Mouse (Mus musculus) CH12.LX (cell line): ENCODE measurements at regions not wholly inside any gene's neighbourhood (a gene's known extent, or its start where the extent isn't known, plus 50 kb on each side); places are given as distances from the start of the nearest gene placed in this dataset.

ENCODE experiments used
- DNase-seq: peaks from one replicate; pipeline ENCODE4 v3.0.0-alpha.2; 2013; ENCODE audit errors: extremely low read depth
- H3K27ac ChIP-seq: 2 replicates; pipeline ENCODE4 v1.5.1; 2012; ENCODE audit warnings: low read depth, mild to moderate bottlenecking, control low read depth, moderate library complexity; ENCODE audit not compliant: insufficient read depth
- H3K27me3 ChIP-seq: replicated peaks from 2 replicates; pipeline ENCODE3; 2012; ENCODE audit warnings: inconsistent platforms
- H3K36me3 ChIP-seq, 2 experiments: replicated peaks in 1 of 2; 2 replicates each; pipeline versions ENCODE3 to v1.6.1; 2012; ENCODE audit warnings: inconsistent platforms in 1 of 2, low read length in 1 of 2, mild to moderate bottlenecking in 1 of 2, mixed read lengths in 1 of 2, moderate library complexity in 1 of 2; ENCODE audit not compliant: control insufficient read depth in 1 of 2, insufficient read depth in 1 of 2
- H3K4me1 ChIP-seq, 2 experiments: 2 replicates each; pipeline ENCODE4 v1.6.1; 2012; ENCODE audit warnings: inconsistent platforms in 1 of 2, moderate library complexity in 1 of 2; ENCODE audit not compliant: insufficient read depth in 2 of 2, control insufficient read depth in 1 of 2
- H3K4me2 ChIP-seq: 2 replicates; pipeline ENCODE4 v1.6.1; 2012; ENCODE audit warnings: low read depth, mild to moderate bottlenecking, control low read depth; ENCODE audit not compliant: poor library complexity, insufficient read depth, severe bottlenecking
- H3K4me3 ChIP-seq, 3 experiments: fragments of 150-350 bp in 1 of 3; sonication (generic) in 1 of 3; replicated peaks in 1 of 3; 2 replicates each; pipeline versions ENCODE3 to v1.5.1; 2011 to 2012; ENCODE audit warnings: low read depth in 2 of 3, low read length in 2 of 3, mild to moderate bottlenecking in 2 of 3, moderate library complexity in 2 of 3, control low read depth in 1 of 3, improper control_type of control experiment in 1 of 3, inconsistent platforms in 1 of 3, mixed read lengths in 1 of 3; ENCODE audit not compliant: poor library complexity in 1 of 3
- H3K79me2 ChIP-seq: replicated peaks from 2 replicates; pipeline ENCODE4 v1.6.1; 2012; ENCODE audit warnings: mild to moderate bottlenecking, moderate library complexity; ENCODE audit not compliant: control insufficient read depth, poor library complexity, insufficient read depth, severe bottlenecking; ENCODE audit errors: extremely low read depth
- H3K9ac ChIP-seq: 2 replicates; pipeline ENCODE4 v1.6.1; 2012; ENCODE audit warnings: low read depth, mild to moderate bottlenecking, control low read depth, moderate library complexity; ENCODE audit not compliant: insufficient read depth
- H3K9me3 ChIP-seq: replicated peaks from 2 replicates; pipeline ENCODE3; 2012; ENCODE audit warnings: low read length, inconsistent platforms, mixed read lengths
- CHD1 ChIP-seq: IDR thresholded peaks from 2 replicates; pipeline ENCODE4 v1.6.1; 2012; ENCODE audit warnings: low read depth, low read length, improper control_type of control experiment, inconsistent platforms
- E2F4 ChIP-seq: IDR thresholded peaks from 2 replicates; pipeline ENCODE4 v1.6.1; 2011; ENCODE audit warnings: low read depth, low read length, improper control_type of control experiment; ENCODE audit not compliant: insufficient replicate concordance
- EP300 ChIP-seq: IDR thresholded peaks from 2 replicates; pipeline ENCODE4 v1.6.1; 2011; ENCODE audit warnings: low read length, improper control_type of control experiment
- ETS1 ChIP-seq: conservative IDR thresholded peaks from 2 replicates; pipeline ENCODE4 v1.6.1; 2012; ENCODE audit warnings: low read depth, mild to moderate bottlenecking, inconsistent platforms, low read length, improper control_type of control experiment, moderate library complexity
- GABPA ChIP-seq: IDR thresholded peaks from 2 replicates; pipeline ENCODE4 v1.6.1; 2012; ENCODE audit warnings: low read depth, low read length, improper control_type of control experiment, inconsistent platforms; ENCODE audit not compliant: insufficient replicate concordance
- IRF4 ChIP-seq: IDR thresholded peaks from 2 replicates; pipeline ENCODE4 v1.6.1; 2014; ENCODE audit warnings: low read depth, mild to moderate bottlenecking, inconsistent platforms, low read length, improper control_type of control experiment
- MEF2A ChIP-seq: IDR thresholded peaks from 2 replicates; pipeline ENCODE4 v1.6.1; 2014; ENCODE audit warnings: low read depth, mild to moderate bottlenecking, inconsistent platforms, low read length, improper control_type of control experiment, borderline replicate concordance
- NELFE ChIP-seq: IDR thresholded peaks from 2 replicates; pipeline ENCODE4 v1.6.1; 2011; ENCODE audit warnings: low read depth, low read length, improper control_type of control experiment
- NRF1 ChIP-seq: IDR thresholded peaks from 2 replicates; pipeline ENCODE4 v1.6.1; 2014; ENCODE audit warnings: low read depth, mild to moderate bottlenecking, inconsistent platforms, low read length, improper control_type of control experiment, moderate library complexity
- PAX5 ChIP-seq: IDR thresholded peaks from 2 replicates; pipeline ENCODE4 v1.6.1; 2012; ENCODE audit warnings: low read length, inconsistent platforms, mixed read lengths
- POLR2AphosphoS2 ChIP-seq: IDR thresholded peaks from 2 replicates; pipeline ENCODE4 v1.6.1; 2011; ENCODE audit warnings: low read depth, low read length, improper control_type of control experiment
- SIN3A ChIP-seq: IDR thresholded peaks from 2 replicates; pipeline ENCODE4 v1.6.1; 2012; ENCODE audit warnings: low read length, improper control_type of control experiment, inconsistent platforms
- SMC3 ChIP-seq: IDR thresholded peaks from 2 replicates; pipeline ENCODE4 v1.6.1; 2011; ENCODE audit warnings: low read depth, low read length, improper control_type of control experiment
- TBP ChIP-seq: conservative IDR thresholded peaks from 2 replicates; pipeline ENCODE4 v1.6.1; 2011; ENCODE audit warnings: low read depth, low read length, improper control_type of control experiment
- TCF12 ChIP-seq: IDR thresholded peaks from 2 replicates; pipeline ENCODE4 v1.6.1; 2014; ENCODE audit warnings: low read depth, mild to moderate bottlenecking, inconsistent platforms, low read length, improper control_type of control experiment
- UBTF ChIP-seq: IDR thresholded peaks from 2 replicates; pipeline ENCODE4 v1.6.1; 2012; ENCODE audit warnings: low read depth, mild to moderate bottlenecking, inconsistent platforms, low read length, improper control_type of control experiment, moderate library complexity
- USF2 ChIP-seq: conservative IDR thresholded peaks from 2 replicates; pipeline ENCODE4 v1.6.1; 2011; ENCODE audit warnings: low read depth, low read length, improper control_type of control experiment
- ZC3H11A ChIP-seq: IDR thresholded peaks from 2 replicates; pipeline ENCODE4 v1.6.1; 2012; ENCODE audit warnings: low read depth, mild to moderate bottlenecking, inconsistent platforms, low read length, improper control_type of control experiment
- ZKSCAN1 ChIP-seq: IDR thresholded peaks from 2 replicates; pipeline ENCODE4 v1.6.1; 2012; ENCODE audit warnings: low read depth, inconsistent platforms, low read length, improper control_type of control experiment, borderline replicate concordance
- dilution Hi-C: fragments of 300-500 bp; cut with MboI; formaldehyde crosslinking; loops from 2 replicates; pipeline ENCODE4 v1.14.3; 2020; ENCODE audit warnings: low sequenced_read_pairs; ENCODE audit not compliant: extremely low pct_unique_long_range_greater_than_20kb, extremely low pct_ligation_motif_present
- in situ Hi-C: fragments of 300-500 bp; cut with MboI; formaldehyde crosslinking; loops from 3 replicates; pipeline ENCODE4 v1.14.3; 2019; ENCODE audit warnings: low sequenced_read_pairs, low pct_ligation_motif_present, low pct_unique_long_range_greater_than_20kb, mixed read lengths

DNA sequence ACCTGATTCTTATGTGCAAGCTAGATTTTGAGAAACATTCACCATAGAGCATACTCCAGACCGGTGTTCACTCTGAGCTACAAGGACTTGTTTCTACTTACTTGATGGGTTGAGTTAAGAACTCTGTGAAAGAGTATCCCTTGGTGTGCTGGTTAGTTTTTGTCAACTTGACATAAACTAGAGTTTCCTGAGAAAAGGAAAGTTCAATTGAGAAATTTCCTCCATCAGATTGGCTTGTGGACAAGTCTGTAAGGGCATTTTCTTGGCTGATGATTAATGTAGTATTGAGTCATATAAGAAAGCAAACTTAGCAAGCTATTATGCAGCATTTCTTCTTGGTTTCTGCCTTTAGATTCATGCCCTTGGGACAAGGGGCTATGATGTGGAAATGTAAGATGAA lies 291.5 kb downstream of the Diras2 start:
- Histone ChIP-seq H3K79me2 (no peaks in the 10 kb centered on the region), H3K4me3 (no peak overlapping the region), H3K27me3 (no peaks in the 10 kb centered on the region), H3K4me2 (no peak overlapping the region), H3K9ac (no peak overlapping the region), H3K9me3 (peaks cover 5% of the 10 kb centered on the region), H3K4me1 (peaks cover 4 to 5% of the 10 kb centered on the region in 2 experiments; a peak in 3 of 4 replicates), H3K27ac (no peak overlapping the region), H3K36me3 (no peaks in the 10 kb centered on the region)
- DNase-seq: no peak
- TF ChIP-seq ZC3H11A: no peak
- TF ChIP-seq PAX5: no peak
- no peak for TF ChIP-seq SIN3A
- TF ChIP-seq EP300: no peak
- no peak for TF ChIP-seq NELFE
- no peak for TF ChIP-seq TCF12
- TF ChIP-seq POLR2AphosphoS2: no peak
- TF ChIP-seq E2F4: no peak
- TF ChIP-seq CHD1: no peak
- TF ChIP-seq TBP: no peak
- no peak for TF ChIP-seq USF2
- in situ Hi-C loops (no loop called here), dilution Hi-C loops (no loop called here)

DNA sequence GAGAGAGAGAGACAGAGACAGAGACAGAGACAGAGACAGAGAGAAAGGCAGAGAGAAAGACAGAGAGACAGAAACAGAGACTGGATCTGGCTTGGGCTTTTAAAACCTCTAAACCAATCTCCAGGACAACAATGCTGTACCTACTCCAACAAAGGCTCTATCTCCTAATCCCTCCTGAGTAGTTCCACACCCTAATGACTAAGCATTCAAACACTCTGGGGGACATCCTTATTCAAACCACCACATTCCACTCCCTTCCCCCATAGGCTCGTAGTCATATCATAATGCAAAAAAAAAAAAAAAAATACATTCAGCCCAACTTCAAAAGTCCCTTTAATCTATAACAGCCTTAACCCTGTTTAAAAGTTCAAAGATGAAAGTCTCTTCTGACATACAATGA lies 289.3 kb downstream of the Diras2 start:
- no peak for DNase-seq
- Histone ChIP-seq H3K9me3 (peaks cover 5% of the 10 kb centered on the region), H3K36me3 (no peaks in the 10 kb centered on the region), H3K4me2 (no peak overlapping the region), H3K4me1 (no peaks in the 10 kb centered on the region), H3K4me3 (no peak overlapping the region), H3K27ac (no peak overlapping the region), H3K79me2 (no peaks in the 10 kb centered on the region), H3K9ac (no peak overlapping the region), H3K27me3 (no peaks in the 10 kb centered on the region)
- dilution Hi-C loops: no loop called here
- in situ Hi-C loops: no loop called here
- TF ChIP-seq EP300: no peak
- no peak for TF ChIP-seq SMC3
- TF ChIP-seq ZC3H11A: no peak
- TF ChIP-seq POLR2AphosphoS2: no peak
- no peak for TF ChIP-seq TBP
- TF ChIP-seq IRF4: no peak
- no peak for TF ChIP-seq MEF2A
- no peak for TF ChIP-seq UBTF
- TF ChIP-seq ZKSCAN1: no peak
- no peak for TF ChIP-seq SIN3A
- no peak for TF ChIP-seq ETS1
- TF ChIP-seq GABPA: no peak
- no peak for TF ChIP-seq PAX5
- no peak for TF ChIP-seq NRF1
